Mouse (Mus musculus): ENCODE data around the gene Cyb5d1. TPM values are rescaled to one million over a fixed set of nuclear protein-coding genes. Genes with fewer than 3 reads are reported as not detected.

The Cyb5d1 gene
- polyA plus RNA-seq, 1 experiment from 2014 or later, result 28.7 TPM

- Histone ChIP-seq H3K4me2 (ENCODE audit: low read length) (no peak overlapping the region), H3K4me3 (ENCODE audit: low read length) (no peak overlapping the region), H3K9me3 (ENCODE audit: control insufficient read depth, low read length) (no peaks in the 10 kb centered on the region), H3K27ac (ENCODE audit: low read depth, low read length) (no peak overlapping the region), H3K36me3 (ENCODE audit: control insufficient read depth, insufficient read depth, low read length) (no peaks in the 10 kb centered on the region), H3K4me1 (ENCODE audit: control insufficient read depth, insufficient read depth, low read depth, low read length) (no peaks in the 10 kb centered on the region), H3K9ac (ENCODE audit: low read depth, low read length) (no peak overlapping the region), H3K27me3 (replicated peaks; ENCODE audit: control insufficient read depth, insufficient read depth, low read length) (peaks cover 8% of the 10 kb centered on the region; the same call in 1 of the 2 replicates)
- WGBS, result 85% methylated on average over 2 of the region's 2 CpGs
- no peak for ATAC-seq
Observed at GRCm38 (mm10) chr11:69426246-69426645, 30.8 kb upstream of the Cyb5d1 start.

- H3K9ac ChIP-seq (ENCODE audit: low read depth, low read length), result no peak overlapping the region
- no peak overlapping the region for H3K27ac ChIP-seq (ENCODE audit: low read depth, low read length)
- ATAC-seq, result no peak
- no peak overlapping the region for H3K4me2 ChIP-seq (ENCODE audit: low read length)
- H3K27me3 ChIP-seq (replicated peaks; ENCODE audit: control insufficient read depth, insufficient read depth, low read length), result peaks cover 12% of the 10 kb centered on the region; the same call in 1 of the 2 replicates
- 77% methylated on average over 6 of the region's 6 CpGs for WGBS
- no peaks in the 10 kb centered on the region for H3K9me3 ChIP-seq (ENCODE audit: control insufficient read depth, low read length)
- no peak overlapping the region for H3K4me3 ChIP-seq (ENCODE audit: low read length)
- H3K36me3 ChIP-seq (ENCODE audit: control insufficient read depth, insufficient read depth, low read length), result no peaks in the 10 kb centered on the region
- H3K4me1 ChIP-seq (ENCODE audit: control insufficient read depth, insufficient read depth, low read depth, low read length), result peaks cover 18% of the 10 kb centered on the region
Observed at GRCm38 (mm10) chr11:69423885-69424284, 28.5 kb upstream of the Cyb5d1 start.

- Histone ChIP-seq H3K9ac (ENCODE audit: low read depth, low read length) (no peak overlapping the region), H3K36me3 (ENCODE audit: control insufficient read depth, insufficient read depth, low read length) (no peaks in the 10 kb centered on the region), H3K27ac (ENCODE audit: low read depth, low read length) (no peak overlapping the region), H3K27me3 (replicated peaks; ENCODE audit: control insufficient read depth, insufficient read depth, low read length) (peaks cover 12% of the 10 kb centered on the region; the same call in 1 of the 2 replicates), H3K9me3 (ENCODE audit: control insufficient read depth, low read length) (no peaks in the 10 kb centered on the region), H3K4me1 (ENCODE audit: control insufficient read depth, insufficient read depth, low read depth, low read length) (peaks cover 21% of the 10 kb centered on the region), H3K4me3 (ENCODE audit: low read length) (no peak overlapping the region), H3K4me2 (ENCODE audit: low read length) (no peak overlapping the region)
- ATAC-seq, result no peak
- WGBS, result 92% methylated on average over 10 of the region's 10 CpGs
Observed at GRCm38 (mm10) chr11:69422842-69423241, 27.4 kb upstream of the Cyb5d1 start.

- peaks cover 12% of the 10 kb centered on the region; the same call in 1 of the 2 replicates for H3K27me3 ChIP-seq (replicated peaks; ENCODE audit: control insufficient read depth, insufficient read depth, low read length)
- no peak overlapping the region for H3K27ac ChIP-seq (ENCODE audit: low read depth, low read length)
- H3K4me2 ChIP-seq (ENCODE audit: low read length), result no peak overlapping the region; the same call in 1 of the 2 replicates
- no peak overlapping the region for H3K4me3 ChIP-seq (ENCODE audit: low read length)
- no peaks in the 10 kb centered on the region for H3K36me3 ChIP-seq (ENCODE audit: control insufficient read depth, insufficient read depth, low read length)
- no peak for ATAC-seq
- 0 out of 2 replicates have a peak overlapping the region, but pooled peaks have one; percentile 4 for H3K9ac ChIP-seq (ENCODE audit: low read depth, low read length)
- no peaks in the 10 kb centered on the region for H3K9me3 ChIP-seq (ENCODE audit: control insufficient read depth, low read length)
- WGBS, result 15% methylated on average over 25 of the region's 25 CpGs
- H3K4me1 ChIP-seq (ENCODE audit: control insufficient read depth, insufficient read depth, low read depth, low read length), result peaks cover 29% of the 10 kb centered on the region
Observed at GRCm38 (mm10) chr11:69421131-69421977, 25.9 kb upstream of the Cyb5d1 start.

GRCm38 (mm10) chr11:69420554-69421000 is 25.1 kb upstream of the Cyb5d1 start:
- H3K36me3 ChIP-seq (ENCODE audit: control insufficient read depth, insufficient read depth, low read length), result no peaks in the 10 kb centered on the region
- no peak for ATAC-seq
- WGBS, result 11% methylated on average over 10 of the region's 10 CpGs

GRCm38 (mm10) chr11:69419813-69420553 is 24.6 kb upstream of the Cyb5d1 start:
- Histone ChIP-seq H3K27me3 (replicated peaks; ENCODE audit: control insufficient read depth, insufficient read depth, low read length) (peaks cover 12% of the 10 kb centered on the region; the same call in 1 of the 2 replicates), H3K9me3 (ENCODE audit: control insufficient read depth, low read length) (no peaks in the 10 kb centered on the region), H3K4me1 (ENCODE audit: control insufficient read depth, insufficient read depth, low read depth, low read length) (peaks cover 31% of the 10 kb centered on the region), H3K4me3 (ENCODE audit: low read length) (peak overlapping the region; percentile 76), H3K27ac (ENCODE audit: low read depth, low read length) (peak overlapping the region; percentile 81), H3K9ac (ENCODE audit: low read depth, low read length) (peak overlapping the region; percentile 59), H3K4me2 (ENCODE audit: low read length) (peak overlapping the region; percentile 67), H3K36me3 (ENCODE audit: control insufficient read depth, insufficient read depth, low read length) (no peaks in the 10 kb centered on the region)
- WGBS, result under 1% methylated on average over 25 of the region's 31 CpGs
- ATAC-seq, result no peak

More at GRCm38 (mm10) chr11:69420554-69421000, 25.1 kb upstream of the Cyb5d1 start:
- Histone ChIP-seq H3K27ac (ENCODE audit: low read depth, low read length) (no peak overlapping the region), H3K9ac (ENCODE audit: low read depth, low read length) (peak overlapping the region; percentile 48), H3K4me2 (ENCODE audit: low read length) (peak overlapping the region; percentile 67), H3K9me3 (ENCODE audit: control insufficient read depth, low read length) (no peaks in the 10 kb centered on the region), H3K4me3 (ENCODE audit: low read length) (peak overlapping the region; percentile 76), H3K27me3 (replicated peaks; ENCODE audit: control insufficient read depth, insufficient read depth, low read length) (peaks cover 12% of the 10 kb centered on the region; the same call in 1 of the 2 replicates), H3K4me1 (ENCODE audit: control insufficient read depth, insufficient read depth, low read depth, low read length) (peaks cover 29% of the 10 kb centered on the region)

- H3K9ac ChIP-seq (ENCODE audit: low read depth, low read length), result peak overlapping the region; percentile 59
- H3K27ac ChIP-seq (ENCODE audit: low read depth, low read length), result peak overlapping the region; percentile 81
- H3K4me2 ChIP-seq (ENCODE audit: low read length), result peak overlapping the region; percentile 67
- 2% methylated on average over 19 of the region's 19 CpGs for WGBS
- peaks cover 12% of the 10 kb centered on the region; the same call in 1 of the 2 replicates for H3K27me3 ChIP-seq (replicated peaks; ENCODE audit: control insufficient read depth, insufficient read depth, low read length)
- peak overlapping the region; percentile 76 for H3K4me3 ChIP-seq (ENCODE audit: low read length)
- H3K9me3 ChIP-seq (ENCODE audit: control insufficient read depth, low read length), result no peaks in the 10 kb centered on the region
- H3K4me1 ChIP-seq (ENCODE audit: control insufficient read depth, insufficient read depth, low read depth, low read length), result peaks cover 36% of the 10 kb centered on the region
- no peak for ATAC-seq
- H3K36me3 ChIP-seq (ENCODE audit: control insufficient read depth, insufficient read depth, low read length), result no peaks in the 10 kb centered on the region
Observed at GRCm38 (mm10) chr11:69419443-69419812, 24.0 kb upstream of the Cyb5d1 start.

GRCm38 (mm10) chr11:69418481-69419442 is 23.3 kb upstream of the Cyb5d1 start:
- Histone ChIP-seq H3K9me3 (ENCODE audit: control insufficient read depth, low read length) (no peaks in the 10 kb centered on the region), H3K27ac (ENCODE audit: low read depth, low read length) (peak overlapping the region; percentile 98), H3K4me1 (ENCODE audit: control insufficient read depth, insufficient read depth, low read depth, low read length) (peaks cover 43% of the 10 kb centered on the region), H3K27me3 (replicated peaks; ENCODE audit: control insufficient read depth, insufficient read depth, low read length) (peaks cover 12% of the 10 kb centered on the region; the same call in 1 of the 2 replicates), H3K36me3 (ENCODE audit: control insufficient read depth, insufficient read depth, low read length) (no peaks in the 10 kb centered on the region), H3K4me2 (ENCODE audit: low read length) (peak overlapping the region; percentile 67), H3K9ac (ENCODE audit: low read depth, low read length) (peak overlapping the region; percentile 64), H3K4me3 (ENCODE audit: low read length) (peak overlapping the region; percentile 76)
- ATAC-seq, result peak; percentile 94
- WGBS, result 0% methylated on average over 44 of the region's 45 CpGs
